Mouse (Mus musculus): ENCODE measurements at regions not wholly inside any gene's neighbourhood (a gene's known extent, or its start where the extent isn't known, plus 50 kb on each side); places are given as distances from the start of the nearest gene placed in this dataset.

GRCm38 (mm10) chr2:148292442-148292841, 102.7 kb upstream of the Sstr4 start:
- no peaks in the 10 kb centered on the region for H3K27me3 ChIP-seq
- no peaks in the 10 kb centered on the region for H3K4me1 ChIP-seq (replicated peaks)
- H3K27ac ChIP-seq, result no peak overlapping the region
- H3K36me3 ChIP-seq, result no peaks in the 10 kb centered on the region
- 79% methylated on average over 5 of the region's 5 CpGs for WGBS
- no peak overlapping the region for H3K9ac ChIP-seq
- H3K4me3 ChIP-seq, result no peak overlapping the region
- H3K4me2 ChIP-seq, result no peak overlapping the region
- no peak for ATAC-seq (replicated peaks; ENCODE audit: insufficient number of reproducible peaks, insufficient read depth, low FRiP score, low read depth)
- H3K9me3 ChIP-seq (replicated peaks), result no peaks in the 10 kb centered on the region

- no peaks in the 10 kb centered on the region for H3K4me1 ChIP-seq (replicated peaks)
- H3K27ac ChIP-seq, result no peak overlapping the region
- no peak overlapping the region for H3K9ac ChIP-seq
- H3K36me3 ChIP-seq, result no peaks in the 10 kb centered on the region
- WGBS, result 53% methylated on average over 2 of the region's 2 CpGs
- no peak for ATAC-seq (replicated peaks; ENCODE audit: insufficient number of reproducible peaks, insufficient read depth, low FRiP score, low read depth)
- no peak overlapping the region for H3K4me2 ChIP-seq
- H3K27me3 ChIP-seq, result no peaks in the 10 kb centered on the region
- no peak overlapping the region for H3K4me3 ChIP-seq
- no peaks in the 10 kb centered on the region for H3K9me3 ChIP-seq (replicated peaks)
Measured at GRCm38 (mm10) chr2:148292895-148293294, 102.2 kb upstream of the Sstr4 start.

- Histone ChIP-seq H3K4me3 (no peak overlapping the region), H3K27me3 (no peaks in the 10 kb centered on the region), H3K9ac (no peak overlapping the region), H3K36me3 (no peaks in the 10 kb centered on the region), H3K4me1 (replicated peaks) (no peaks in the 10 kb centered on the region), H3K27ac (no peak overlapping the region), H3K9me3 (replicated peaks) (no peaks in the 10 kb centered on the region), H3K4me2 (no peak overlapping the region)
- 53% methylated on average over 2 of the region's 2 CpGs for WGBS
- no peak for ATAC-seq (replicated peaks; ENCODE audit: insufficient number of reproducible peaks, insufficient read depth, low FRiP score, low read depth)
Measured at GRCm38 (mm10) chr2:148300879-148301278, 94.3 kb upstream of the Sstr4 start.

GRCm38 (mm10) chr2:148312255-148312654, 82.9 kb upstream of the Sstr4 start:
- Histone ChIP-seq H3K4me3 (no peak overlapping the region), H3K4me1 (replicated peaks) (no peaks in the 10 kb centered on the region), H3K27ac (no peak overlapping the region), H3K4me2 (no peak overlapping the region), H3K9ac (no peak overlapping the region), H3K36me3 (no peaks in the 10 kb centered on the region), H3K9me3 (replicated peaks) (no peaks in the 10 kb centered on the region), H3K27me3 (no peaks in the 10 kb centered on the region)
- WGBS, result 77% methylated on average over 2 of the region's 2 CpGs
- no peak for ATAC-seq (replicated peaks; ENCODE audit: insufficient number of reproducible peaks, insufficient read depth, low FRiP score, low read depth)

GRCm38 (mm10) chr2:148320896-148321295, 74.2 kb upstream of the Sstr4 start:
- Histone ChIP-seq H3K27ac (no peak overlapping the region), H3K4me2 (no peak overlapping the region), H3K4me1 (replicated peaks) (no peaks in the 10 kb centered on the region), H3K4me3 (no peak overlapping the region), H3K9me3 (replicated peaks) (no peaks in the 10 kb centered on the region), H3K36me3 (no peaks in the 10 kb centered on the region), H3K27me3 (no peaks in the 10 kb centered on the region), H3K9ac (no peak overlapping the region)
- no peak for ATAC-seq (replicated peaks; ENCODE audit: insufficient number of reproducible peaks, insufficient read depth, low FRiP score, low read depth)
- 63% methylated on average over 1 of the region's 1 CpGs for WGBS

- WGBS, result 70% methylated on average over 3 of the region's 3 CpGs
- no peaks in the 10 kb centered on the region for H3K4me1 ChIP-seq (replicated peaks)
- no peak for ATAC-seq (replicated peaks; ENCODE audit: insufficient number of reproducible peaks, insufficient read depth, low FRiP score, low read depth)
- no peak overlapping the region for H3K9ac ChIP-seq
- H3K27ac ChIP-seq, result no peak overlapping the region
- no peak overlapping the region for H3K4me3 ChIP-seq
- H3K36me3 ChIP-seq, result no peaks in the 10 kb centered on the region
- no peak overlapping the region for H3K4me2 ChIP-seq
- H3K9me3 ChIP-seq (replicated peaks), result no peaks in the 10 kb centered on the region
- no peaks in the 10 kb centered on the region for H3K27me3 ChIP-seq
Measured at GRCm38 (mm10) chr2:148325362-148325761, 69.8 kb upstream of the Sstr4 start.

- Histone ChIP-seq H3K4me2 (no peak overlapping the region), H3K9ac (no peak overlapping the region), H3K9me3 (replicated peaks) (no peaks in the 10 kb centered on the region), H3K36me3 (no peaks in the 10 kb centered on the region), H3K4me1 (replicated peaks) (no peaks in the 10 kb centered on the region), H3K27me3 (no peaks in the 10 kb centered on the region), H3K27ac (no peak overlapping the region), H3K4me3 (no peak overlapping the region)
- no peak for ATAC-seq (replicated peaks; ENCODE audit: insufficient number of reproducible peaks, insufficient read depth, low FRiP score, low read depth)
- 71% methylated on average over 4 of the region's 4 CpGs for WGBS
Measured at GRCm38 (mm10) chr2:148325854-148326387, 69.2 kb upstream of the Sstr4 start.

GRCm38 (mm10) chr2:148326414-148326813, 68.7 kb upstream of the Sstr4 start:
- H3K36me3 ChIP-seq, result no peaks in the 10 kb centered on the region
- 55% methylated on average over 2 of the region's 2 CpGs for WGBS
- H3K27ac ChIP-seq, result no peak overlapping the region
- H3K4me2 ChIP-seq, result no peak overlapping the region
- no peaks in the 10 kb centered on the region for H3K4me1 ChIP-seq (replicated peaks)
- H3K9ac ChIP-seq, result no peak overlapping the region
- H3K9me3 ChIP-seq (replicated peaks), result no peaks in the 10 kb centered on the region
- H3K27me3 ChIP-seq, result no peaks in the 10 kb centered on the region
- no peak overlapping the region for H3K4me3 ChIP-seq
- ATAC-seq (replicated peaks; ENCODE audit: insufficient number of reproducible peaks, insufficient read depth, low FRiP score, low read depth), result no peak

GRCm38 (mm10) chr2:148327552-148327951, 67.6 kb upstream of the Sstr4 start:
- no peaks in the 10 kb centered on the region for H3K4me1 ChIP-seq (replicated peaks)
- 74% methylated on average over 1 of the region's 1 CpGs for WGBS
- no peaks in the 10 kb centered on the region for H3K27me3 ChIP-seq
- ATAC-seq (replicated peaks; ENCODE audit: insufficient number of reproducible peaks, insufficient read depth, low FRiP score, low read depth), result no peak
- no peak overlapping the region for H3K4me2 ChIP-seq
- H3K9me3 ChIP-seq (replicated peaks), result no peaks in the 10 kb centered on the region
- no peak overlapping the region for H3K27ac ChIP-seq
- H3K36me3 ChIP-seq, result no peaks in the 10 kb centered on the region
- no peak overlapping the region for H3K9ac ChIP-seq
- no peak overlapping the region for H3K4me3 ChIP-seq

GRCm38 (mm10) chr2:148330368-148330767, 64.8 kb upstream of the Sstr4 start:
- no peaks in the 10 kb centered on the region for H3K9me3 ChIP-seq (replicated peaks)

GRCm38 (mm10) chr2:148334555-148334954, 60.6 kb upstream of the Sstr4 start:
- H3K4me1 ChIP-seq (replicated peaks), result peaks cover 4% of the 10 kb centered on the region; the same call in 1 of the 2 replicates
- H3K27ac ChIP-seq, result no peak overlapping the region
- H3K27me3 ChIP-seq, result no peaks in the 10 kb centered on the region
- 86% methylated on average over 1 of the region's 1 CpGs for WGBS
- no peak overlapping the region for H3K4me2 ChIP-seq
- H3K9ac ChIP-seq, result no peak overlapping the region
- ATAC-seq (replicated peaks; ENCODE audit: insufficient number of reproducible peaks, insufficient read depth, low FRiP score, low read depth), result no peak
- no peaks in the 10 kb centered on the region for H3K36me3 ChIP-seq
- H3K9me3 ChIP-seq (replicated peaks), result no peaks in the 10 kb centered on the region
- H3K4me3 ChIP-seq, result no peak overlapping the region

More at GRCm38 (mm10) chr2:148330368-148330767, 64.8 kb upstream of the Sstr4 start:
- no peaks in the 10 kb centered on the region for H3K36me3 ChIP-seq
- H3K4me1 ChIP-seq (replicated peaks), result no peaks in the 10 kb centered on the region
- H3K4me2 ChIP-seq, result no peak overlapping the region
- ATAC-seq (replicated peaks; ENCODE audit: insufficient number of reproducible peaks, insufficient read depth, low FRiP score, low read depth), result no peak
- no peak overlapping the region for H3K4me3 ChIP-seq
- H3K27ac ChIP-seq, result no peak overlapping the region
- no peaks in the 10 kb centered on the region for H3K27me3 ChIP-seq
- H3K9ac ChIP-seq, result no peak overlapping the region
- WGBS, result 67% methylated on average over 2 of the region's 2 CpGs

- 92% methylated on average over 2 of the region's 2 CpGs for WGBS
- Histone ChIP-seq H3K4me1 (replicated peaks) (peaks cover 4% of the 10 kb centered on the region; the same call in 1 of the 2 replicates), H3K27me3 (no peaks in the 10 kb centered on the region), H3K9ac (no peak overlapping the region), H3K36me3 (no peaks in the 10 kb centered on the region), H3K9me3 (replicated peaks) (no peaks in the 10 kb centered on the region), H3K27ac (no peak overlapping the region), H3K4me3 (no peak overlapping the region), H3K4me2 (no peak overlapping the region)
- no peak for ATAC-seq (replicated peaks; ENCODE audit: insufficient number of reproducible peaks, insufficient read depth, low FRiP score, low read depth)
Measured at GRCm38 (mm10) chr2:148336626-148337025, 58.5 kb upstream of the Sstr4 start.
